Mouse (Mus musculus): ENCODE results near the gene Pam. TPM values are rescaled to one million over a fixed set of nuclear protein-coding genes. Genes with fewer than 3 reads are reported as not detected.
A peak's percentile ranks its signal among the peaks of the same experiment; 100 is the strongest.
"Not testable (repeated sequence)": the region's sequence is repeated elsewhere in the genome, so short reads cannot be mapped to it uniquely, and the experiment has no call there.

Gene Pam
- polyA plus RNA-seq, 1 experiment: 37.0 TPM

DNA sequence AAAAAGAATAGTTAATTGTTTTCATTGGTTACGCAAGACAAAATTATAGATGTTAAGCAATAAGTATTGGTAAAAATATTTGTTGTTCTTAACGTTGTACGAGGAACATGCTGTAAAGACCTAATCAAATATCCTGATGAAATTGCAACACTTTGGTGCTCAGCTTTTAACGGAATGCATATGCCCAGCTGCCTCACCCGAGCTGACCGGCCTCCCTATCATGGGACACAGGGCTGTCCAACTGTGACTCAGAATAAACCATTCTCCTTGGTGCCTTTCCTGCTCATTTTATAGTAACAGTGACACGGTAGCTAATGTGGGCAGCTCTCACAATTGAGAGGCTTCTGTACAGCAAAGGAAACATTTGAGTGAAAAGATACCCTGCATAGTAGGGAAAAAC lies 324.3 kb downstream of the Pam start:
- Histone ChIP-seq H3K4me3 (ENCODE audit: insufficient read depth, low read length) (peak overlapping the region; percentile 41), H3K4me1 (ENCODE audit: control insufficient read depth, insufficient read depth, low read length) (peaks cover 8% of the 10 kb centered on the region), H3K27ac (ENCODE audit: insufficient read depth, low read depth, low read length) (no peak overlapping the region)

GRCm38 (mm10) chr1:97769904-97770753 lies 325.3 kb downstream of the Pam start, which contains the start of the genes Gin1 and Ppip5k2:
TSS of gene Gin1 (plus strand) at chr1:97770172.
TSS of gene Ppip5k2 (minus strand) at chr1:97770411.
- Histone ChIP-seq H3K27ac (ENCODE audit: insufficient read depth, low read depth, low read length) (peak within 1 kb of the TSS; percentile 78), H3K4me3 (ENCODE audit: insufficient read depth, low read length) (peak within 1 kb of the TSS; percentile 89), H3K4me1 (ENCODE audit: control insufficient read depth, insufficient read depth, low read length) (peaks cover 8% of the 10 kb centered on the region)
- TF ChIP-seq CTCF (IDR thresholded peaks at IDR 0.05; ENCODE audit: low read depth, low read length) (no peak), POLR2A (IDR thresholded peaks at IDR 0.05; ENCODE audit: borderline replicate concordance, low read depth, low read length) (0 out of 2 replicates have a peak, but pooled peaks have one; percentile 35)

More for the DNA sequence above, 324.3 kb downstream of the Pam start:
- TF ChIP-seq POLR2A (IDR thresholded peaks at IDR 0.05; ENCODE audit: borderline replicate concordance, low read depth, low read length) (no peak), CTCF (IDR thresholded peaks at IDR 0.05; ENCODE audit: low read depth, low read length) (no peak)

DNA sequence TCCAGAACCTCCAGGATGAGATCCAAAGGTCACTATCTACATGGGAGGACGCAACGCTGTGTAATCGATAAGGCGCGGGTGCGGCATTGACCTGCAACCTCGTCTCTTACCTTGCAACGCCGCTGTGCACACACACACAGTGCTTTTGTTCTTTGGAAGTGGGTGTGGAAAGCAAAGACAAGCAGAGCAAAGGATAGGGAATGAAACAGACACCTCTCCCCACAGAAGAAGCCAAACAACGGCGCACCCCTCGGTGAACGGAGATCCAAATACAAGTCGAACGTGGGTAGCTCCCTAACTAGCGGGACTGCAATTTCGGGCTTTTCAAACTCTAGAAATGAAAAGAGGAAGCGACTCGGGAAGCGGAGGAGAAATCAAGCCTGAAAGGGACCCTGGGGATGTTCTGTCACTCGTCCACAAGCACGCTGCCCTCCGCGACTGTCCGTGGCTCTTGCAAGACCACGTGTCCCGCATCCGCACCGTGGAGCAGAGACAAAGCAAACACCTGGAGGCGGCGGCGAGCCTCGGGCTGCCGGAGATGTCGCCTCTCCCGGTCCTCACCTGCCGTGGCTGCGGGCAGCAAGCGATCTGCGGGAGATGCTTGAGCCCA lies 326.0 kb downstream of the Pam start:
- TF ChIP-seq CTCF (IDR thresholded peaks at IDR 0.05; ENCODE audit: low read depth, low read length): no peak
- no peak for TF ChIP-seq POLR2A (IDR thresholded peaks at IDR 0.05; ENCODE audit: borderline replicate concordance, low read depth, low read length)
- Histone ChIP-seq H3K4me1 (ENCODE audit: control insufficient read depth, insufficient read depth, low read length) (peaks cover 8% of the 10 kb centered on the region), H3K4me3 (ENCODE audit: insufficient read depth, low read length) (peak overlapping the region; percentile 89), H3K27ac (ENCODE audit: insufficient read depth, low read depth, low read length) (peak overlapping the region; percentile 60)

DNA sequence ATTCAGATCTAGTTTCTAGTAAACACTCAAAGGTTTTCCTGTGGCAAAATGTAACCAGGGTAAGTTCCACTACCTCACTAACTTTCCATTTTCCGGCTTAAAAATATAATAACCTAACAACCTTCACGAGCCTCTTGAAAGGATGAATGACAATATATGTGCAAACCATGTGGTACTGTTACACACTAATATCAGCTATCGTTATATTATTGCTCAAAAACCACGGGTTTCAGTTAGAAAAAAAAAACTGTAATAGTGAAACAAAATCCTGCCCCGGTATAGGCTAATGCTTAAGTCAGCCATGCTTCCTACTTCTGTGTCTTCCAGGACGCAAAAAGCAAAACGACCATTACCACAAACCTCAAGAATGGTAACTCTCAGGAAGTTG lies 326.5 kb downstream of the Pam start:
- Histone ChIP-seq H3K4me3 (ENCODE audit: insufficient read depth, low read length) (peak overlapping the region; percentile 89), H3K4me1 (ENCODE audit: control insufficient read depth, insufficient read depth, low read length) (peaks cover 10% of the 10 kb centered on the region), H3K27ac (ENCODE audit: insufficient read depth, low read depth, low read length) (peak overlapping the region; percentile 60)
- TF ChIP-seq POLR2A (IDR thresholded peaks at IDR 0.05; ENCODE audit: borderline replicate concordance, low read depth, low read length) (no peak), CTCF (IDR thresholded peaks at IDR 0.05; ENCODE audit: low read depth, low read length) (no peak)

- Histone ChIP-seq H3K4me1 (ENCODE audit: control insufficient read depth, insufficient read depth, low read length) (peaks cover 10% of the 10 kb centered on the region), H3K27ac (ENCODE audit: insufficient read depth, low read depth, low read length) (no peak overlapping the region), H3K4me3 (ENCODE audit: insufficient read depth, low read length) (no peak overlapping the region)
- TF ChIP-seq POLR2A (IDR thresholded peaks at IDR 0.05; ENCODE audit: borderline replicate concordance, low read depth, low read length): no peak
- no peak for TF ChIP-seq CTCF (IDR thresholded peaks at IDR 0.05; ENCODE audit: low read depth, low read length)
Observed at GRCm38 (mm10) chr1:97768089-97768488, 327.4 kb downstream of the Pam start.

DNA sequence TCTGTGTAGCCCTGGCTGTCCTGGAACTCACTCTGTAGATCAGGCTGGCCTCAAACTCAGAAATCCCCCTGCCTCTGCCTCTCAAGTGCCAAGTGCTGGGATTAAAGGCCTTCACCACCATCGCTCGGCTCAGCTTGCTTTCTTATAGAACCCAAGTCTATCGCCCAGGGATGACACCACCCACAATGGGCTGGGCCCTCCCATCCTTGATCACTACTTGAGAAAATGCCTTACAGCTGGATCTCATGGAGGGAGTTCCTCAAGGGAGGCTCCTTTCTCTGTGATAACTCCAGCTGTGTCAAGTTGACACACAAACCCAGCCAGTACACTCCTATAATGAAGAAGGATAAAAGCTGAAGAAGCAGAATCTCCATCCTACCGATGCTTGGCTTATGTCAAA lies 329.7 kb downstream of the Pam start:
- not testable (repeated sequence) for H3K27ac ChIP-seq (ENCODE audit: insufficient read depth, low read depth, low read length); H3K4me1 ChIP-seq (ENCODE audit: control insufficient read depth, insufficient read depth, low read length); H3K4me3 ChIP-seq (ENCODE audit: insufficient read depth, low read length)

- H3K27ac ChIP-seq (ENCODE audit: insufficient read depth, low read depth, low read length): no peak overlapping the region
- TF ChIP-seq CTCF (IDR thresholded peaks at IDR 0.05; ENCODE audit: low read depth, low read length): no peak
- no peak for TF ChIP-seq POLR2A (IDR thresholded peaks at IDR 0.05; ENCODE audit: borderline replicate concordance, low read depth, low read length)
- no peak overlapping the region for H3K4me3 ChIP-seq (ENCODE audit: insufficient read depth, low read length)
- peaks cover 2% of the 10 kb centered on the region; the same call in 1 of the 2 replicates for H3K4me1 ChIP-seq (ENCODE audit: control insufficient read depth, insufficient read depth, low read length)
Observed at GRCm38 (mm10) chr1:97761477-97761876, 334.0 kb downstream of the Pam start.

DNA sequence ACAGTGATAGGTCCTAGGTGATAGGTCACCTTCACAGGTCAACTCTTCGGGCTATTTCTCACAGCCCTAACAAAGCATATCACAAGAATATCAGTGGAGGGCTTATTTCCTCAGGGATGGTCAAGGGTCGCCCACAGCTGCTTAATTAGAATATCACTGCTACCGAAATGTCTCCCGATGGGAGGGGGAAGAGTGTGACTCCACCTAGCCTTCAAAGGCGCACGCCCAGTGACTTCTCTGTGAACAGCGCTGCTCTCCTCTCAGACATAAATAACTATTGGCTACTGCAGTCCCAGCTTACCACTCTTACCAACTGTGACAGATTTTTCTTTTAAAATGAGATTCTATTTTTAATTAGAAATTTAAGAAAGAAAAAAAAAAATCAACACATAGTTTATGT lies 334.8 kb downstream of the Pam start:
- H3K27ac ChIP-seq (ENCODE audit: insufficient read depth, low read depth, low read length): no peak overlapping the region
- H3K4me3 ChIP-seq (ENCODE audit: insufficient read depth, low read length): no peak overlapping the region
- H3K4me1 ChIP-seq (ENCODE audit: control insufficient read depth, insufficient read depth, low read length): peaks cover 2% of the 10 kb centered on the region; the same call in 1 of the 2 replicates
- TF ChIP-seq CTCF (IDR thresholded peaks at IDR 0.05; ENCODE audit: low read depth, low read length) (no peak), POLR2A (IDR thresholded peaks at IDR 0.05; ENCODE audit: borderline replicate concordance, low read depth, low read length) (no peak)

GRCm38 (mm10) chr1:97759841-97760240 lies 335.6 kb downstream of the Pam start:
- Histone ChIP-seq H3K4me3 (ENCODE audit: insufficient read depth, low read length) (no peak overlapping the region), H3K4me1 (ENCODE audit: control insufficient read depth, insufficient read depth, low read length) (peaks cover 2% of the 10 kb centered on the region; the same call in 1 of the 2 replicates), H3K27ac (ENCODE audit: insufficient read depth, low read depth, low read length) (no peak overlapping the region)
- TF ChIP-seq POLR2A (IDR thresholded peaks at IDR 0.05; ENCODE audit: borderline replicate concordance, low read depth, low read length) (no peak), CTCF (IDR thresholded peaks at IDR 0.05; ENCODE audit: low read depth, low read length) (no peak)

DNA sequence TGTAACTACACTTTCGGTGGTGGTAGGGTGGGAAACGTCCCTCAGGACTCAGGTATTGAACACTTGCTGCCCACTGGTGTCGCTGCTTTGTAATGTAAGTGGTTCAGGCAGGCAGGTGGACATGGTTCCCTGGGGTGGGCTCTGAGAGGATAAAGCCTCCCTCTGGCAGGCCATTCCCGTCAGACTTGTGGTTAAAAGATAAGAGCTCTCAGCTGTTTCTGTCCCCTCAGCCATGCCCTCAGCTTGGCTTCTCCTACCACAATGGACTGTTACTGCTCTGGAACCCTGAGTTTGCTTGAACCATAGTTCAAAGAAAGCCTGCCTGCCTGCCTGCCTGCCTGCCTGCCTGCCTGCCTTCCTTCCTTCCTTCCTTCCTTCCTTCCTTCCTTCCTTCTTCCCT lies 341.1 kb downstream of the Pam start:
- H3K27ac ChIP-seq (ENCODE audit: insufficient read depth, low read depth, low read length): no peak overlapping the region
- TF ChIP-seq POLR2A (IDR thresholded peaks at IDR 0.05; ENCODE audit: borderline replicate concordance, low read depth, low read length) (no peak), CTCF (IDR thresholded peaks at IDR 0.05; ENCODE audit: low read depth, low read length) (no peak)
- H3K4me1 ChIP-seq (ENCODE audit: control insufficient read depth, insufficient read depth, low read length): no peaks in the 10 kb centered on the region
- H3K4me3 ChIP-seq (ENCODE audit: insufficient read depth, low read length): no peak overlapping the region
